Mouse (Mus musculus) CH12.LX (cell line): ENCODE data around the gene Calcrl.

Experiments
- CTCF ChIP-seq, 2 experiments: IDR thresholded peaks in 1 of 2; conservative IDR thresholded peaks in 1 of 2; 2 replicates each; pipeline ENCODE4 v1.5.1; 2011 to 2012; ENCODE audit warnings: low read depth in 2 of 2, low read length in 2 of 2, improper control_type of control experiment in 1 of 2, inconsistent platforms in 1 of 2, mild to moderate bottlenecking in 1 of 2, moderate library complexity in 1 of 2
- ZNF384 ChIP-seq: IDR thresholded peaks from 2 replicates; pipeline ENCODE4 v1.6.1; 2012; ENCODE audit warnings: low read depth, low read length, improper control_type of control experiment, inconsistent platforms

DNA sequence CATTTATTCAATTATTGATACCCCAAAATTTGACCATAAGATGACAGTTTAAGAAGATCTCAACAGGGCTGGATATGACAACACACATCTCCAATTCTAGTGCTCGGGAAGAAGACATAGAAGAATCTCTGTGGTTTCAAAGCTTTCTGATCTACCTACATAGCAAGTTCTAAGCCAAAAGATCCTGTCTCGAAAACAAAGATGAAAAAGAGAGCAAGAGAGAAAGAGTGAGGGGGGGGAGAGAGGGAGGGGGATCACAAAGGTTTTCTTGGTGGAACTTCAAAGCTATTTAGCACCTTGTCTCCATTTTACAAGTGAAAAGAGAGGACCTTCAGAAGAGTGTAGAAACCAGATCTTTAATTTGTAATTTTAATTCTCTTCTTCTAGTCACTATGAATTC, 77.8 kb downstream of the Calcrl start:
- no peak for TF ChIP-seq CTCF (conservative IDR thresholded peaks at IDR 0.05 in 1 of 2, IDR thresholded peaks at IDR 0.05 in 1 of 2; ENCODE audit: low read depth in 2 of 2, low read length in 2 of 2)
- TF ChIP-seq ZNF384, result no peak
